Mouse (Mus musculus) brain, embryonic 14.5 days (tissue): ENCODE measurements around the gene Erg.

ENCODE experiments used
- CTCF ChIP-seq: fragments of 200-500 bp; IDR thresholded peaks from 2 replicates; pipeline ENCODE4 v1.5.1; 2012; ENCODE audit warnings: inconsistent platforms, mild to moderate bottlenecking, moderate library complexity, borderline replicate concordance; ENCODE audit not compliant: insufficient read depth, insufficient read length; ENCODE audit errors: extremely low read depth
- POLR2A ChIP-seq: fragments of 200-500 bp; IDR thresholded peaks from 2 replicates; pipeline ENCODE4 v1.6.1; 2012; ENCODE audit warnings: mild to moderate bottlenecking, inconsistent platforms, borderline replicate concordance; ENCODE audit not compliant: poor library complexity, insufficient read depth, insufficient read length, severe bottlenecking; ENCODE audit errors: extremely low read depth

DNA sequence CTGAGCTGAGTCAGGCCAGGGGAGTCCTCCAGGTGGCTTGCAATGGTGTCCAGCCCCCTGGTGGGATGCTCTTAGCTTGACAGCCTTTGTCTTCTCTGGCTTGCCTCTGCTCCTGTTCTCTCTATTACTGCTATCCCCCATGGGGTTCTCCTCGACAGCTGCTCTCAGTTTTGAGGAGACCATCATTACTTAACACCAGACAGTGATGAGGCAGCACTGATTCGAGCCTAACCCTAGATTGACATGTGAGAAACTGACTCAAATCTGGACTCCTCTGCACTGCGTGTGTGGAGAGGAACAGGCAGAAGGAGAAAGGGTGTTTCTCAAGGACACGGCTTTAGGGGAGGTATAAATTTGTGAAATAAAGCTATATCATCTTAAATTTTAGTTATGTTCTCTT, 150.3 kb downstream of the Erg start:
- TF ChIP-seq CTCF (no peak), POLR2A (no peak)
